Mouse (Mus musculus): Measurements from ENCODE around the gene Nr1d1.

The Nr1d1 gene

GRCm38 (mm10) chr11:98769007-98769954 is 5.9 kb downstream of the Nr1d1 start:
- peak; percentile 28 for DNase-seq

DNA sequence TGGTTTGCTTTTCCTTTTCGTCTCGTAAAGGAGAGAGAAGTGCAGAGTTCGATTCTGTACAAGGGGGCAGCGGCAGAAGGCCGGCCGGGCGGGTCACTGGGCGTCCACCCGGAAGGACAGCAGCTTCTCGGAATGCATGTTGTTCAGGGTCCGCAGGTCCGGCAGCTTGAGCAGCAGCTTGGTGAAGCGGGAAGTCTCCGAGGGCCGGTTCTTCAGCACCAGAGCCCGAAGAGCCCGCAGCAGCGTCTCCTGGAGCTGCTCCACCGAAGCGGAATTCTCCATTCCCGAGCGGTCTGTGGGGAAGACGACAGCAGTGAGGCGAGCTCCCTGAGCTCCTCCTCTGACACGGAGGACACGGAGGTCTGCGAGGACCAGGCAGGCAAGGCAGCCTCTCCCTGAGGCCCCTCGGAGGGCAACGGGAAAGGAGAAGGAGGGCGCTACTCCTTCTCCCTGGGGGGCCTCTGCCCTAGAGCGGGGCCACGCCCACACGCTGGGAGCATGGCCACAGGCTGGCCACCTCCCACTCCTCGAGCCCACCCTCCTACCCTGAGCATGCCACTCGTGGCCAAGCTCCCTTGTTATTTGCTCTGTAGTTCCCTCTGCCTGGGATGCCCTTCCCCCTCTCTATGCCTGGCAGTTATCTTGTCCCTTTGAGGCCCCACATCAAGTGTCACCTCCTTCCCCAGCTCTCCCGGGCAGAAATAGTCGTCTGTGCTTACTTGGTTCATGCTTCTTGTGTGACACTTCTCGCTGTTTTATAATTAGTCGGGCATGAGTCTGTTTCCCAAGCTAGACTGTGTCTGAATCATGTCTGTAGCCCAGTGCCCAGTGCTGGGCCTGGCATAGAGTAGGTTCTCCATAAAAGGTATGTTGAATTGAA is 6.8 kb downstream of the Nr1d1 start:
- DNase-seq: peak; percentile 42

- DNase-seq: no peak
Observed at GRCm38 (mm10) chr11:98767713-98768112, 7.4 kb downstream of the Nr1d1 start.

DNA sequence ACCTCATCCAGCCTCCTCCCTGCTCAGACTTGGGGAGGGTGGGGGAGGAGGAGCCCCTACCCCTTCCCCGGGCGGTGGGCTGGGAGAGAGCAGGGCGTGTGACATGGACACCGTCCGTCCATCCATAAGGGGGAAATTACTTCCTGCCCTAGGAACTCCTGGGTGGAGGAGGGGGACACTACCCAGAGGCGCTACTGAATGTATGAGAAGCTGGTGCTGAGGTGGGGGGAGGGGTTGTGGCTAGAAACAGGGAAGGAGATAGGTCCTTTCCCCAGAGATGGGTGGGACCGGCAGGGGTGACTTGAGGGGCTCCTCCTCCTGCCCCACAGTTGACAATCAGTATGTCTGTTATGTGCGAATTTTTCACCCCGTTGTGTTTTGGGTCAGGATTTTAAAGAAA is 7.9 kb downstream of the Nr1d1 start:
- DNase-seq: peak; percentile 57

GRCm38 (mm10) chr11:98766816-98767215 is 8.3 kb downstream of the Nr1d1 start:
- DNase-seq: peak; percentile 34

- DNase-seq: no peak
Observed at GRCm38 (mm10) chr11:98766346-98766745, 8.8 kb downstream of the Nr1d1 start.

- DNase-seq: peak; percentile 31
Observed at GRCm38 (mm10) chr11:98765421-98766309, 9.5 kb downstream of the Nr1d1 start.

- DNase-seq: peak; percentile 52
Observed at GRCm38 (mm10) chr11:98764746-98765145, 10.4 kb downstream of the Nr1d1 start.

DNA sequence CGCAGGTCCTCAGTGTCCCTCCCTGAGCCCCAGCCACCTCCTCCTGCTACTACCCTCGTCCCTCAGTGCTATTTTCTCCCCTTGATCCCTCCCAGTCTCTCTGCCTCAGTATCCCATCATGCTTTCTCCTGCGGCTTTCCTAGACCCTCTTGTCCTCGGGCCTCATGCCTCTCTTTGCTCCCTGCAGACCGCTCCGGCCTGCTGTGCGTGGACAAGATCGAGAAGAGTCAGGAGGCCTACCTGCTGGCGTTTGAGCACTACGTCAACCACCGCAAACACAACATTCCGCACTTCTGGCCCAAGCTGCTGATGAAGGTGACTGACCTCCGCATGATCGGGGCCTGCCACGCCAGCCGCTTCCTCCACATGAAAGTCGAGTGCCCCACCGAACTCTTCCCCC is 11.0 kb downstream of the Nr1d1 start:
- no peak for DNase-seq

DNA sequence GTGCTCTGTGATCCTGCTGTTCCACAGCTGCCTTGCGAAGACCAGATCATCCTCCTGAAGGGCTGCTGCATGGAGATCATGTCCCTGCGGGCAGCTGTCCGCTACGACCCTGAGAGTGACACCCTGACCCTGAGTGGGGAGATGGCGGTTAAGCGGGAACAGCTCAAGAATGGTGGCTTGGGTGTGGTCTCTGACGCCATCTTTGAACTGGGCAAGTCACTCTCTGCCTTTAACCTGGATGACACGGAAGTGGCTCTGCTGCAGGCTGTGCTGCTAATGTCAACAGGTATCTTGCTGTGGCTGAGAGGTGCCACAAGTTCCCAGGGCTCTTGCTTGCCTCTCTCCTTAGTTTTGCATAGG is 11.7 kb downstream of the Nr1d1 start:
- DNase-seq: no peak

DNA sequence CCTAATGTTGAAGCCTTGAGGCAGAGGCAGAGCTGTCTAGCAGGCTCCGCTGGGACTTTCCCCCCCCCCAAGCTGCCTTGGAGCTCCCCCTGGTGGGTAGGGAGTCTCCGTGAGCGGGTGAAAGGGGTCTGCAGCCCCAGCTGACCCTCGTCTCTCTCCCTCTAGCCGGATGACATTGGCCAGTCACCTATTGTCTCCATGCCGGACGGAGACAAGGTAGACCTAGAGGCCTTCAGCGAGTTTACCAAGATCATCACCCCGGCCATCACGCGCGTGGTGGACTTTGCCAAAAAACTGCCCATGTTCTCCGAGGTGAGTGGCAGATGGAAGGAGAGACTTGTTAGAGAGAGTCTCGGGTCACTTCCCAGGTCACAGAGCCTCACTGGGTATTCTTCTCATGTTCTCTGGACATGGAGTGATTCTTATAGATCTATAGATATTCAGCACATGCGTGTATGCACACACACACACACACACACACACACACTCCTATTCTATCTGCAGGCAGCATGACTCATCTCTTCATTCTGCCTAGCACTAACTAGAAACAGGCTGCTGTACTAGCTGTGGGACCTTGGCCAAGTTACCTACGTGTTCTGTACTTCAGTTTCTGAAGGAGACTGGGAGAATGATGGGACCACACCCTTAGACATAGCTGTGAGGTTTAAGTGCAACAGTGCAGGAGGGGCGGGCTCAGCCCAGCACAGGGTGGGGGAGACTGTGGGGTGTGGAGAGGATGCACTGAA is 12.2 kb downstream of the Nr1d1 start:
- DNase-seq: peak; percentile 65

GRCm38 (mm10) chr11:98761939-98762338 is 13.2 kb downstream of the Nr1d1 start:
- no peak for DNase-seq

DNA sequence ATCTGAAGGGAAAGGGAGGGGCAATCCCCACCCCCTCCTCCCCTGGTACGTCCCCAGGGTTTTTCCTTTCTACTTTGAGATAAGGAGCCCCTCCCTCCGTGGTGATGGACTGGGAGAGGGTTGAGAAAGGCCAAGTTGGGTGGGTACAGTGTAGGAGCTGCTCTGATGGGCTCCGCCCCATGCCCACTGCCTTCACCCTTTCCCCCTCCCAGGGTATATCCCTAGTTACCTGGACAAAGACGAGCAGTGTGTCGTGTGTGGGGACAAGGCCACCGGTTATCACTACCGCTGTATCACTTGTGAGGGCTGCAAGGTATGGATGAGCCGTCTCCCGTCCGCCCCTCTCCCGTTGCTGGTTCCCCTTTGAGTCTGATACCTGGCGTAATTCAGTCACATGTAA is 18.4 kb downstream of the Nr1d1 start:
- DNase-seq: no peak

GRCm38 (mm10) chr11:98755726-98756380 is 19.3 kb downstream of the Nr1d1 start:
- DNase-seq: no peak

DNA sequence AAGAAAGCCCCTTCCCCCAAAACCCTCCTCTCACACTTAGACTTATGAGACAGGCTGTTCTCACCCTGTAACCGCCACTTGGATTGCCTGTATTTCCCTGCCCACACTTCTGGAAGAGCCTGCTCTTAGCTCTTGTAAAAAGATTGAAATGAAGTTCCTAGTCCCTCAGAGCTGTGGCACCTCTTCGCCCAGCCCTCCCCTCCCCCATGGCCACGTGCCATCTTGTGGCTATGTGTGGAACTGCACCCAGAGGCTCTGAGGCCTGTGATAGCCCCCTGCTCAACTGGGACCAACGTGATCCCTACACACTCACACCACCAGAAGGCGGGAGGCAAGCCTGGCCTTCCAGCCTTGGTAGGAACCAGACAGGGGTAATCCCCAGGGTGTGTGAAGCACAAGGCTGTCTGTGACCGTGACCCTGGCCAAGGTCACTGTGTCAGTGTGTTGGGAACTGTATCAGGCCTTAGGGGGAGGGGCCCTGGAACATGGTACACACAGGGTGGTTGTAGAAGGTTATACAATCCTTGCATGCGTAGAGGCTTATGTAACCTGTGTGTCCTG is 20.4 kb downstream of the Nr1d1 start:
- peak; percentile 80 for DNase-seq

DNA sequence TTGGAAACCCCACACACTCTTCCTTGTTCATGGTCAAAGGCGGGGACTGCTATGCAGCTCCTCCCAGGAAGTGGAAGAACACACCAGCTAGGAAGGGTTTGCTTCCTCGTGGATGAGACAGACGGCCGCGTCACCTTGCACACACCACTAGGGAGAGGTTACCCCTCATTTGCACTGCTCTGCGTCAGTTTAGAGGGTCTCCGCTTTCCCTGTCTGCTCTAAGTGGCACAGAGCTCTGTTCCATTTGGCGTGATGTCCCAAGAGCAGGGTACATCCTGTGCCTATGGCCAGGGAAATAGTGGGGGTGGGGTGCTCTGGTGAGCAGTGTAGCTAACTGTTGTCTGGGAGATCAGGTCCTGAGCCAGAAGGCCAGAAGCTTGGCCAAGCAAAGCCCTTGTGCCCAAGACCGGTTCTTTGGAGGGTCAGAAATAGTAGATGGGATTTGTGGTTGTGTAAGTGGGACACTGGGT is 20.9 kb downstream of the Nr1d1 start:
- DNase-seq: peak; percentile 22

DNA sequence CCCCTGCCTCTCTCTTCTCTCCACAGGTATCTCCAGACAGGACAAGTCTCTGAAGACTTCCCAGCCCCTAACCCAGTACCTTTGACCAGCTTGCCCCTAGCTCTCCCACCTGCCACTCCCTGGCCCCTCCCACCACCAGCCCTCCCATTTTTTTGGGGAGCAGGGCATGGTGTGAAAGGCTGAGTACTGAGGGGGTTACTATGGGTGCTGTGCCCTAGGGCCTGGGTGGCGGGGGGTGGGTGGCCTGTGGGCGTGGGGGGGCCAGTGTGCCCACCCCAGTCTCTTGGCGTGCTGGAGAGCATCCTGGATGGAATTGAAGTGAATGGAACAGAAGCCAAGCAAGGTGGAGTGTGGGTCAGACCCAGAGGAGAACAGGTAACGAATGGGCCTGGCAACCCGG is 21.9 kb downstream of the Nr1d1 start:
- DNase-seq: no peak

DNA sequence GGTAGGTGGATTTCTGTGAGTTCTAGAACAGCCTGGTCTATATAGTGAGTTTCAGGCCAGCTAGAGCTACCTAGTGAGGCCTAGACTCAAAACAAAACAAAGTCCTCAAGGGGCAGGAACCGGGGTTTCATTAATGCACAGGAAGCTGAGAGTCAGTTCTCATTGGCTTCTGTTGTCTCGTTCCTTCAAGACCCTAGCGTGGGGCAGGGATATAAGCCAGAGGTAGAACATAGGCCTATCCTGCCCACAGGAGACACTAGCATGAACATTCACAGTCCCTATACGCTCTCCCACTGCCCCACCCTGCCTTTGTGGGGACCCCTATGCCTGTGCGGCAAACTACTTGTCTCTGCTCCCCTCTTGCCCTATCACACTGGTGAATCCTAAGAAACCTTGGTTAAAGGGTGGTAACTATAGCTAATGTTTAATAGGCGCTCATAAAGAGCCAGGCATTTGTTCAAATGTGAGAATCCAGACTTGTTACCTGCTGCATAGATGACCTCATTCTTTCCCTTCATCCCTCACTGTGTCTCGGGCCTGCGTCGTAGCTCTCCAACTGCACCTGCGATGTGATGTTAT is 22.5 kb downstream of the Nr1d1 start:
- DNase-seq: no peak

DNA sequence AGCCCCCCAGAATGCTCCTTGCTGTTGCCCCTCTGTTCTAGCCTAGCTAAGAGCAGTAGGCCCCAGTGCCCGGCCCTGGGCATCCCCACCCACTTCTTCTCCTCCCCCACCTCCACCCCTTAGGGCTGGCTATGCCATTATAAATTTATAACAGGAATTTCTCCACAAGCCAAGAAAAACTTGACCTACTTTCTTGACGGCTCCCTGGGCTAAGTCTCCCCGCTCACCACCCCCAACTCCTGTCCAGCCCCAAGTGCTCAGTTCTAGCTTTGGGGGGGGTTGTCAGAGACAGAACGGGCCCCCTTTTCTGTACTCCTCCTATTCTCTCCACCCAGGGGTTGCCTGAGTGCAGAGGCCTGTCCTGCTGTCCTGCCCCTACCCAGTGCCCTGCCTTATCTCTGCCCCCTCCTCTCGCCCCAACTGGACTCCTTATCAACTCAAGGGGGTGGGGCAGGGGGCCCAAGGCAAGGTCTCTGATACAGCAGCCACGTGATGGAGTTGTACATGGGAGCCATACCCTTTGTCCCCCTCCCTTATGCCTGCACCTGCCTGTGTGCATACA is 23.8 kb downstream of the Nr1d1 start:
- peak; percentile 61 for DNase-seq

All from kidney, adult 11 months (tissue).